Mouse (Mus musculus) hindlimb bud, embryonic 11.5 days (tissue): ENCODE measurements around the gene Gnaz.

Experiments
- DNase-seq: peaks from one replicate; pipeline ENCODE4 v3.0.0-alpha.2; 2012; ENCODE audit warnings: low read depth, low spot score; ENCODE audit errors: extremely low spot score

Gene Gnaz

GRCm38 (mm10) chr10:74967651-74968267 is 782 bp downstream of the Gnaz start:
- no peak for DNase-seq

GRCm38 (mm10) chr10:74969266-74969665 is 2.3 kb downstream of the Gnaz start:
- DNase-seq = no peak

GRCm38 (mm10) chr10:74973026-74973425 is 6.0 kb downstream of the Gnaz start:
- no peak for DNase-seq

- DNase-seq = no peak
Measured at GRCm38 (mm10) chr10:74975626-74976025, 8.6 kb downstream of the Gnaz start.

GRCm38 (mm10) chr10:74976429-74976828 is 9.5 kb downstream of the Gnaz start:
- DNase-seq = no peak

GRCm38 (mm10) chr10:74978056-74978455 is 11.1 kb downstream of the Gnaz start:
- no peak for DNase-seq

- DNase-seq = no peak
Measured at GRCm38 (mm10) chr10:74981159-74981558, 14.2 kb downstream of the Gnaz start.

- no peak for DNase-seq
Measured at GRCm38 (mm10) chr10:74983176-74983575, 16.2 kb downstream of the Gnaz start.

GRCm38 (mm10) chr10:74987698-74988470 is 20.9 kb downstream of the Gnaz start:
- no peak for DNase-seq

GRCm38 (mm10) chr10:74989814-74990213 is 22.8 kb downstream of the Gnaz start:
- DNase-seq = no peak

GRCm38 (mm10) chr10:74990584-74991322 is 23.8 kb downstream of the Gnaz start:
- no peak for DNase-seq

- DNase-seq = no peak
Measured at GRCm38 (mm10) chr10:74994863-74995262, 27.9 kb downstream of the Gnaz start.

- DNase-seq = no peak
Measured at GRCm38 (mm10) chr10:74995377-74995776, 28.4 kb downstream of the Gnaz start.

GRCm38 (mm10) chr10:75001391-75001790 is 34.4 kb downstream of the Gnaz start:
- no peak for DNase-seq

GRCm38 (mm10) chr10:75004067-75004466 is 37.1 kb downstream of the Gnaz start:
- DNase-seq = no peak

- no peak for DNase-seq
Measured at GRCm38 (mm10) chr10:75006889-75007662, 40.1 kb downstream of the Gnaz start.

GRCm38 (mm10) chr10:75010704-75011103 is 43.7 kb downstream of the Gnaz start:
- no peak for DNase-seq

GRCm38 (mm10) chr10:75015465-75015864 is 48.5 kb downstream of the Gnaz start:
- DNase-seq = no peak

GRCm38 (mm10) chr10:75016481-75016880 is 49.5 kb downstream of the Gnaz start:
- DNase-seq = no peak

- DNase-seq = no peak
Measured at GRCm38 (mm10) chr10:75020271-75020670, 53.3 kb downstream of the Gnaz start.

- no peak for DNase-seq
Measured at GRCm38 (mm10) chr10:75021138-75021537, 54.2 kb downstream of the Gnaz start.
